Mouse (Mus musculus): Measurements from ENCODE around the gene Ube2cbp. TPM values are rescaled to one million over a fixed set of nuclear protein-coding genes. Genes with fewer than 3 reads are reported as not detected.

Ube2cbp gene
- total RNA-seq, 2 experiments from 2014 or later, result 1.5 to 1.9 TPM

GRCm38 (mm10) chr9:86330591-86330990, 134.2 kb downstream of the Ube2cbp start:
- intact Hi-C loops (cut with DNase I), result no loop called here
- DNase-seq, result no peak

- intact Hi-C loops (cut with DNase I), result no loop called here
- no peak for DNase-seq
Observed at GRCm38 (mm10) chr9:86328270-86328669, 136.5 kb downstream of the Ube2cbp start.

GRCm38 (mm10) chr9:86327341-86327740, 137.4 kb downstream of the Ube2cbp start:
- intact Hi-C loops (cut with DNase I), result no loop called here
- DNase-seq, result no peak

GRCm38 (mm10) chr9:86324772-86325171, 140.0 kb downstream of the Ube2cbp start:
- no peak for DNase-seq
- intact Hi-C loops (cut with DNase I), result no loop called here

GRCm38 (mm10) chr9:86319516-86320140, 145.1 kb downstream of the Ube2cbp start:
- intact Hi-C loops (cut with DNase I), result no loop called here
- no peak for DNase-seq

GRCm38 (mm10) chr9:86315700-86316099, 149.1 kb downstream of the Ube2cbp start:
- DNase-seq, result no peak
- intact Hi-C loops (cut with DNase I), result no loop called here

- DNase-seq, result no peak
- intact Hi-C loops (cut with DNase I), result no loop called here
Observed at GRCm38 (mm10) chr9:86308616-86309015, 156.1 kb downstream of the Ube2cbp start.

- intact Hi-C loops (cut with DNase I), result no loop called here
- DNase-seq, result no peak
Observed at GRCm38 (mm10) chr9:86306556-86306955, 158.2 kb downstream of the Ube2cbp start.

- intact Hi-C loops (cut with DNase I), result no loop called here
- DNase-seq, result no peak
Observed at GRCm38 (mm10) chr9:86301407-86301806, 163.3 kb downstream of the Ube2cbp start.

GRCm38 (mm10) chr9:86298596-86298995, 166.2 kb downstream of the Ube2cbp start:
- DNase-seq, result no peak
- intact Hi-C loops (cut with DNase I), result no loop called here

- no peak for DNase-seq
- intact Hi-C loops (cut with DNase I), result no loop called here
Observed at GRCm38 (mm10) chr9:86298131-86298530, 166.6 kb downstream of the Ube2cbp start.

GRCm38 (mm10) chr9:86296683-86297638, 167.8 kb downstream of the Ube2cbp start:
- intact Hi-C loops (cut with DNase I), result no loop called here

GRCm38 (mm10) chr9:86287570-86287954, 177.2 kb downstream of the Ube2cbp start:
- intact Hi-C loops (cut with DNase I), result no loop called here
- no peak for DNase-seq

More at GRCm38 (mm10) chr9:86296683-86297638, 167.8 kb downstream of the Ube2cbp start:
- DNase-seq, result no peak

GRCm38 (mm10) chr9:86286830-86287569, 177.8 kb downstream of the Ube2cbp start:
- intact Hi-C loops (cut with DNase I), result no loop called here
- DNase-seq, result no peak

GRCm38 (mm10) chr9:86282555-86282954, 182.2 kb downstream of the Ube2cbp start:
- no peak for DNase-seq
- intact Hi-C loops (cut with DNase I), result no loop called here

GRCm38 (mm10) chr9:86281147-86281467, 183.6 kb downstream of the Ube2cbp start:
- intact Hi-C loops (cut with DNase I), result no loop called here

GRCm38 (mm10) chr9:86280461-86281146, 184.1 kb downstream of the Ube2cbp start:
- intact Hi-C loops (cut with DNase I), result no loop called here
- DNase-seq, result no peak

More at GRCm38 (mm10) chr9:86281147-86281467, 183.6 kb downstream of the Ube2cbp start:
- DNase-seq, result no peak

- intact Hi-C loops (cut with DNase I), result no loop called here
- DNase-seq, result no peak
Observed at GRCm38 (mm10) chr9:86269541-86269940, 195.2 kb downstream of the Ube2cbp start.

- no peak for DNase-seq
- intact Hi-C loops (cut with DNase I), result no loop called here
Observed at GRCm38 (mm10) chr9:86266658-86267057, 198.1 kb downstream of the Ube2cbp start.
